Mouse (Mus musculus) v-Abl transformed pro-B cells (cell line): ENCODE data around the gene S100a11.

ENCODE experiments used
- in situ Hi-C, 2 experiments: fragments of 400-800 bp; cut with MboI; formaldehyde crosslinking; loops; one replicate each; pipeline ENCODE4 v1.15.1; 2025; ENCODE audit not compliant: unreplicated experiment in 2 of 2

The S100a11 gene

DNA sequence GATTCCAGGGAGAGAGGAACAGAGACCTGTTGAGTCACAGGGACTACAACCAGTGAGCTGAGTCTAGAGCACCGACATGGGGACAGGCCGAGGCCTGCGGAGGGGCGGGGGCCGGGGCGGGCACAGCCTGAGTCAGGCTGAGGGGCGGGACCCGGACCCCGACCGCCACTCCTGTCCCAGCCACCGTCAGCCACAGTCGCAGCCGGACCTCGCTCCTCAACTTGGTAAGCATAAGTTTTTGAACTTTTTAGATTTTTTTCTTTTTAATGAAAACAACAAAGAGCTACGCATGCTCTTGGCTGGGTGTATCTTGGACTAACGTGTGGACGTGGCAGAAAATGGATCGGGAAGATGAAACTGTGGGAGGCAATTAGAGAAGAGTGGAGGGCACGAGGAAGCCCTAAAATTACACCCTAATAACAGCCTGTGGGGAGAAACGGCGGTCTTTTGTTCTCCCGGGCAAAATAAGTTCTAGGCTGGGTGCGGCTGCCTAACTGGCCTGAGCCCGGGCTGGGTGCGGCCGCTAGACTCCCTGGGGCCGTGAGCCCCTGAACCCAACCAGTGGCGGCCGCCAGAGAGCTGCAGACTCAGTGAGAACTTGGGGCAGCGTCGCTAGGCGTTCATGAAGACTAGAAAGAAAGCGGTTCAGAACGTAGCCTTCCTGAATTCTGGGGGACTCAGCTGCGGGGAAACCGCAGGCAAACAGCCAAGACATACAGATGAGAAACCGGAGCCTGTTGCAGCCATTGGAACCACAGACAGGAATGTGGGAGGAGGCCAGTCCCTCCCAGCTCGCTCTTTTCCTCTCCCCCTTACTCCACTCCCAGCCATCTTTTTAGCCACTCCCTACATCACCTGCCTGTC lies at the start of gene S100a11:
Gene S100a11 (plus strand): TSS at position 159 of the 864 bp plus-strand sequence.
- in situ Hi-C loops, result no loop called here

DNA sequence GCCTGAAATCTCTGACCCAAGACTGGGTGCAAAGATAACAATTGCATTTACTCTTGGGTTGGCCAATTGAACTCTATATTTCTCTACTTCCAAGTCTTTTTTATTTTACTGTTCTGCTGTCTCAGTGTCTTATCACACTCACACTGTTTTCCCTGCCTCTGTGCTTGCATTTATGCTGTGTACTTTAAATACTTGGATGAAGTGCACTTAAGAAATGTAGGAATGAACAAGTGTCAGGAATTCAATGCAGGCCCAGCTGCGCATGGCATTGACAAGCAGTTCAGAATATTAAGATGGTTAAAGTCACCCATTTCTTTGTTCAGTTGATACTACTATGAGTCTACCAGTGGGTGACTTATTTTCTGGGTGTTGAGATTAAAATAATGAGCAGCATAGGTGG lies 40.2 kb upstream of the S100a11 start:
- in situ Hi-C loops, result loop anchor here in 1 of 2 experiments (25.0 kb wide), 2 partner anchors 368 to 568 kb away; no protein-coding TSS in a partner anchor

DNA sequence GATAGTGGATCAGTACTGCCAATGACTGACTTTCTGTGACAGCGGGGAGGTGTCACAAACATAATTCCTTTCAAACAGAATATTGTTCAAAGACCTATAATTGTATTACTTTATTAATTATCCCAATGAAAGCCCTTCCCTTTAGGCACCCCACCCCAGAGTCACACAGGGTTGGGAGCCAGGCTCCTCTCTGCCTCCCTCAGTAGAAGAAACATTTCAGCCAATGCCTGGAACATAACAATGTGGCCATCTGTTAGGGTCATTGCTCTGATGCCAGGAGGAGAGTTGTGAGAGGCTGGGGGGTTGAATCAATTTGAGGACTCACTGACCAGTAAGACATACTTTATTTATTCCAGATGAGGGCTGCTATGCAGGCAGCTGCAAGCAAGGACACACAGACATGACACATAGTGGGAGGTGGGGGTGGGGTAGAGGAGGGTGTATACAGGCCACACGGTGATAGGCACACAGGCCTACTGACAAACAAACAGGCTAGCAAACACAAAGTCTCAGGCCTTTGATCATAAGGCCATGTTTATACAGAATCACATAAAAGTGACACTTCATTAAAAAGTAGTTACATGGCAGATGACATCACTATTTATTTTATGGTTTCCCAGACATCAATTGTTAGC lies 38.2 kb upstream of the S100a11 start:
- in situ Hi-C loops, result loop anchor here in 1 of 2 experiments (25.0 kb wide), 2 partner anchors 370 to 570 kb away; no protein-coding TSS in a partner anchor

DNA sequence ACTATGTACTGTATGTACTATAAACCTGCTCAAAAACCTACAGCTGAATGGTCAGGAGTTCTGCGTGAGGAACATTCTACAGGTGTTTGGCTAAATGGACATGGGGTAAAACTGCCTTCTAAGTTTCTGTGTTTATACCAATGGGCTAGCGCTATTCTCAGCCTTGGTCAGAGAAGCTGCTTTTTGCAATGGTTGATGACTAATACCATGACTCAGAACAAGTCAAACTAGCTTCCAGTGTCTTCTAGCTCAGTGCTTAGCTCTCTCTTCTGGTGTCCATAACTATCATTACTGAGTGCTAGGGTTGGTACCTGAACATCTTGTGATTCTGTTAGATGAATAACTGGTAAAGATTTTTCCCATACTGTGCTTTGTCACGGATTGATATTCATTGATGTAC lies 34.7 kb upstream of the S100a11 start:
- in situ Hi-C loops, result loop anchor here in 1 of 2 experiments (25.0 kb wide), 2 partner anchors 373 to 573 kb away; no protein-coding TSS in a partner anchor

DNA sequence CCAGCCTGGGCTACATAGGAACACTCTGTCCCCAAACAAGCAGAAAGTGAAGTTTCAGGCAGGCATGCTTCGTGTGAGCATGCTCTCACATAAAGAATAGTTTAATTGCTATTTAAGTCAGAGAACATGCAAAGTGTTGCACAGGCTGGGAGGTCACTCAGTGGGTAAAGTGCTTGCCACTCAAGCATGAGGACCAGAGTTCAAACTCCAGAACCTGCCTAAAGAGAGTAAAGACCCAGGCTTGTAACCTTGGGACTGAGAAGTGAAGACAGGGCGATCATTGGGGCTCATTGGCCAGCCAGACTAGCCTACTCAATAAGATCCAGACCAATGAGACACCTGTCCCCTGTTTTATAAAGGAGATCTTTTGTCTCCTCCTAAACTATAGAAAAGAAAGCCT lies 31.7 kb upstream of the S100a11 start:
- in situ Hi-C loops, result loop anchor here in 1 of 2 experiments (25.0 kb wide), 2 partner anchors 376 to 576 kb away; no protein-coding TSS in a partner anchor

DNA sequence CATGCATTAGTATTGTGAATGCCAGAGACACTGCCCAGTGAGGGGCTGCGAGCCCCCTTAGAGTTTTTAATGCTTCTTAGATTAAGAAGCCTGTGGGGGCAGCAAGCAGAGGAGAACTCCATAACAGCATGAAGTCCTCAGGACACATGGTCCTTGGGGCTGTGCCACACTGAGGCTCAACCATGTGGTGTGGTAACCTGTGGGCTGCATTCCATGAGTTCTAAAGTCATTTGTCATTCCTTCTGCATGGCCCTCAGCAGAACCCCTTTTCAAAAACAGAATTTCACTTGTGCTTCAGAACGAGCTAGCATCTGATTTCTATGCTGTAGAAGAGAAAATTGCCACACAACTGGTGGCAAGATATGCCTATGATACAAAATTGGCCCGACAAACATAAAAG lies 28.1 kb upstream of the S100a11 start:
- in situ Hi-C loops, result loop anchor here in 1 of 2 experiments (5.0 to 25.0 kb wide), 3 partner anchors 380 to 1340 kb away; no protein-coding TSS in a partner anchor

DNA sequence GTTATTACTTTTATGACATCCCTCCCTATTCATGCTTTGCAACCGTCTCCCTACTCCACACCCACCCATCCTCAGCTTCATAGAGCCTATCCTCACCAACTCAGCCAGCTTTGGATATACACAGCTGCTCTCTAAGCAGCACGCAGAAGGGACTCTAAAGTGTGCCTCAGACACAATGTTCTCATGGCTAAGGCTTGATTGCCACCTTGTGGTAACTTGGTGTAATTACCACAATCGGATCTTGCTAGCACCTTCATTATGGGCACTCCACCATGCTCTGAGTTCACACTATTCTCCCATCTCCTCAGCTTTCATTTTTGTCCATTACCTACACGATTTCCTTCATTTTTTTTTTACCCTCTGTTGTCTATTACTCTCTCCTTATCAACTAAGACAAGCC lies 26.3 kb upstream of the S100a11 start:
- in situ Hi-C loops, result loop anchor here in 1 of 2 experiments (5.0 to 25.0 kb wide), 3 partner anchors 382 to 1342 kb away; no protein-coding TSS in a partner anchor

GRCm38 (mm10) chr3:93494774-93495173 lies 25.5 kb upstream of the S100a11 start:
- in situ Hi-C loops, result loop anchor here (5.0 to 25.0 kb wide), 3 partner anchors 382 to 1342 kb away; no protein-coding TSS in a partner anchor

- in situ Hi-C loops, result loop anchor here (5.0 to 25.0 kb wide), 3 partner anchors 385 to 1345 kb away; no protein-coding TSS in a partner anchor
Measured at GRCm38 (mm10) chr3:93497131-93497530, 23.2 kb upstream of the S100a11 start.

DNA sequence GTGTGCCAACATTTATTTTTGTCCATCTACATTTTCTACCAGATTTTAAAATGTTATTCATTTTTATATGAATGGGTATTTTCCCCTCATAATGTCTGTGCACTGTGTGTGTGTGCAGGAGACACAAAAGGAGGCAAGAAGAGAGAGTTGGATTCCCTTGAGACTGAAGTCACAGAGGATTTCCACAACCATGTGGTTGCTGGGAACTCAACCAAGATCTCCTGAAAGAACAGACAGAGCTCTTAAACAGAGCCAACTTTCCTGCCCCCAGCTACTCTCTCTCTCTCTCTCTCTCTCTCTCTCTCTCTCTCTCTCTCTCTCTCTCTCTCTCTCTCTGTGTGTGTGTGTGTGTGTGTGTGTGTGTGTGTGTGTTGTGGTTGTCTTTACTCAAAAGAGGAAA lies 21.2 kb upstream of the S100a11 start:
- in situ Hi-C loops, result loop anchor here (5.0 to 25.0 kb wide), 3 partner anchors 387 to 1347 kb away; no protein-coding TSS in a partner anchor

- in situ Hi-C loops, result no loop called here
Measured at GRCm38 (mm10) chr3:93504536-93505189, 15.6 kb upstream of the S100a11 start.

- in situ Hi-C loops, result no loop called here
Measured at GRCm38 (mm10) chr3:93505960-93506863, 14.1 kb upstream of the S100a11 start.

GRCm38 (mm10) chr3:93506881-93507325 lies 13.4 kb upstream of the S100a11 start:
- in situ Hi-C loops, result no loop called here

GRCm38 (mm10) chr3:93509301-93509700 lies 11.0 kb upstream of the S100a11 start:
- in situ Hi-C loops, result no loop called here

DNA sequence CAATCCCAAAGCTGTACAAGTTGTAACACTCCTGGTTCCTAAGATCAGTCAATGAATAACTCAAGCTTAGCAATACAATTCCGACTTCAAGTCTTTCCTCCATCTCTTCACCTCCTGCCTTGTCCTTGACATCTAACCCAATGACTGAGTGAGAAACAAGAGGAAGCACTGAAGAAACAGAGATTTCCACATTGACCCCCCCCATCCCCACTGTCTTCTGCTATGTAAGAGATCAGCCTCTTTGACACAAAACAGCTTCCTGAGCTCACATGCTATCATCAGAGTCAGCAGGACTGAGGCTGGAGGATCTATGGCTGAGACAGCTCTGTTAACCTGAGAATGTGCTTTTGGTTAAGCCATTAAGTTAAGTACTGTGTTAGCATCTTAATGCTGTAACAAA lies 9.3 kb upstream of the S100a11 start:
- in situ Hi-C loops, result no loop called here

DNA sequence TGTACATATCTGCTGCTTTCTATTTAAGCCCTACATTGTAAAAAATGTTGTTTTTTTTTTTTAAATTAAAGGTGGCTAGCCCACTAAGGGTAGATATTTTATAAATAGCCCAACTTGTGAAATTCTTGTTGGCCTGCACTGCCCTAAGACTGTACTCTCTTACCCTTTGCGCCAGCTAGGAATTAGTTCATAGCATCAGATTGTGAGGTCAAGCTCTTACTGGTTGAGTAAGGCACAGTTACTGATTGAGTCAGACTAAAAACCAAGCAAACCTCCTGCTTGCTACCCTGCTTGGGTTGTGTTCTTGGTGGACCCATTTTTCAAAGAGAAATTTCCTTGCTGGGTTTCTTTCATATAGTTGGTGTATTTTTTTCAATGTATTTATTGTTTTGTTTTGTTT lies 8.5 kb upstream of the S100a11 start:
- in situ Hi-C loops, result no loop called here

DNA sequence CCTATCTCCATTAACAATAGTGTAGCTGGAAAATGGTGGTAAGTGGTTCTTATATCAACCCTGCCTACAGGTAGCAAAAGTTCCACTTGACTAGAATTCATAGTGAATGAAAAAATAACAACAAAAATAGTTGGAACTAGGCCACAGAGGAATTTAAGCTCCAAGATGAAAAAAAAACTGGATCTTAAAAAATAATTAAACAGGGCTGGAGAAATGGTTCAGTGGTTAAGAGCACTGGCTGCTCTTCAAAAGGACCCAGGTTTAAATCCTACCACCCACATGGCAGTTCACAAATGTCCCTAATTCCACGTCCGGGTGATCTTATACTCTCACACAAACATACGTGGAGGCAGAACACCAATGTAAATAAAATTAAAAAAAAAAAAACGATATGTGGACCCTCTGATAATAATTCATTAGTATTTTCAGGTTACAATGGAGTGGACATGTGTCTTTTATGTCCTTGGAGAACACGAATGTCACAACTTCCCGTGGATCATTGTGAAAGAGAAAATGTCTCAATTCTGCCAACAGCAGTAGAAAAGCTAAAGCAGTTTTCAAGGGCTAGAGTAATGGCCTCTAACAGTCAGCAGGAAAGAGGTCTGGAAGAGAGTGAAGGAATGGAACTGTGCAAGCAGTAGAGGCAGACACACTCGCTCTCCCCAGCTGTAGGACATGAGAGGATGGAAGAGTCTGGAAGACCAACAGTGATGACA lies 7.7 kb upstream of the S100a11 start:
- in situ Hi-C loops, result no loop called here

DNA sequence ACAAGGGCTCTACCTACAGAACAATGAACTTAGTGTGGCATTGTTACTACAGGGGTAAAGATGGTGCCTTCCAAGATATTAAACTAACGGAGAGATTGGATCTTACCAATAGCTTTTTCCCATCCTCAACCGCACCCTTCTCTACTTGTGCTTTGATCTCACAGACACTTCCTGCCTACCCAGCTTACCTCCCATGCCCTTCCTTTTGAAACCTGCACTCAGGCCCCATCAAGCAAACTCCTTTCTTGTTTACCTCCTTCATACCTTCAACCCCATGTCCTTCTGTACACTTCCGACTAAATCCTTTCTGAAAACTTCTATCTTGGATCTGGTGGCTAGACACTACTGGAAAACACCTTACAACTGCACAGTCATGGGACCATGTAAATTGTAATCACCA lies 5.7 kb upstream of the S100a11 start:
- in situ Hi-C loops, result no loop called here

DNA sequence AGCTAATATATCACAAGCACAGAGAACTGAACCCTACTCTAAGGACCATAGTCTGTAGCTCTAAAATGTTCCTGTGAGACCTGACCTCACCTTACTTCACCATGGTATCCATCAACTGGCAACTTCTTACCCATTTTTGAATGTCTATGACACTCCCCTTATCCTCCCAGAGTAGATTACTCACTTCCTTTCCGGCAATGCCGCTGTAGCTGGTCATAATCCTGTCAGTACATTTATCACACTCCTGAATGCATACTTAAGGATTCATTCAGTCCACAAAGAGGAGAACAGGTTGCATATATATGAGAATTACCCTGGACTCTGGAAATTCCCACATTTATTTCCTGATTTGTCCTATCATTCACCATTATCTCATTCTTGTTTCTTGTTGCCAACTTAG lies 2.9 kb upstream of the S100a11 start:
- in situ Hi-C loops, result no loop called here
